Mouse (Mus musculus): ENCODE measurements around the gene Scrn1.

DNA sequence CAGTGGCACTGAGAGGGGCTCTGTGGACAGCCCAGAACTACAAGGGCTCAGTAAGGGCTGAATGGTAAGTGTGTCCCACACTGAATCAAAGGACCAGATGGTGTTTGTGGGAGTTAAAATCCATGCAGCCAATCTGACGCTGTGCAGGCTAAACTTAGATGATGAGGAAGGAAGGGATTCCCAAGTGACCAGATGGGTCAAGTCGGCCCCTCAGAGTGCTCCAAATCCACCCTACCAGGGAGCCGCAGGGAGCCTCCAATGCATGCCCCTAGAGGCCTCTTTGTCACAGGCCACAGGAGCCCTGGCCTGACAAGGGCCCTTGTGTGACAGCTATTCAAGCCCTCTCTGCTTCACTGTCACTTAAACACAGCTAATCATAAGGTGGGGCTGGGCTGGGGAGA lies 27.5 kb downstream of the Scrn1 start:
- TF ChIP-seq CTCF (IDR thresholded peaks at IDR 0.05; ENCODE audit: control insufficient read depth, insufficient read depth, low read length) (no peak), POLR2A (IDR thresholded peaks at IDR 0.05; ENCODE audit: borderline replicate concordance, control insufficient read depth, low read depth, low read length) (no peak)

Measured in bone marrow, adult 2 months (tissue).